Mouse (Mus musculus) embryonic facial prominence, embryonic 15.5 days (tissue): ENCODE results near the gene Ing2. TPM values are rescaled to one million over a fixed set of nuclear protein-coding genes. Genes with fewer than 3 reads are reported as not detected.

ENCODE experiments used
- ATAC-seq: fragments of 200-750 bp; cut with Nextera tagmentation; 2 replicates; pipeline ENCODE4 v1.8.0; 2017; ENCODE audit warnings: low read depth, moderate TSS enrichment; ENCODE audit not compliant: insufficient number of reproducible peaks, low FRiP score, low TSS enrichment
- H3K27ac ChIP-seq: fragments of 300-500 bp; sonication (generic); replicated peaks from 2 replicates; pipeline ENCODE4 v1.5.1; 2015; ENCODE audit warnings: mild to moderate bottlenecking, inconsistent platforms
- H3K27me3 ChIP-seq: fragments of 300-500 bp; sonication (generic); 2 replicates; pipeline ENCODE4 v1.6.1; 2015; ENCODE audit warnings: inconsistent platforms
- H3K36me3 ChIP-seq: fragments of 300-500 bp; sonication (generic); 2 replicates; pipeline ENCODE4 v1.6.1; 2015; ENCODE audit warnings: mild to moderate bottlenecking, inconsistent platforms
- H3K4me1 ChIP-seq: fragments of 300-500 bp; sonication (generic); 2 replicates; pipeline ENCODE4 v1.6.1; 2015; ENCODE audit warnings: inconsistent platforms
- H3K4me2 ChIP-seq: fragments of 300-500 bp; sonication (generic); replicated peaks from 2 replicates; pipeline ENCODE4 v1.6.1; 2015; ENCODE audit warnings: mild to moderate bottlenecking, inconsistent platforms
- H3K4me3 ChIP-seq: fragments of 300-500 bp; sonication (generic); replicated peaks from 2 replicates; pipeline ENCODE4 v1.5.1; 2015; ENCODE audit warnings: mild to moderate bottlenecking, inconsistent platforms
- H3K9ac ChIP-seq: fragments of 300-500 bp; sonication (generic); 2 replicates; pipeline ENCODE4 v1.6.1; 2015; ENCODE audit warnings: inconsistent platforms
- H3K9me3 ChIP-seq: fragments of 300-500 bp; sonication (generic); replicated peaks from 2 replicates; pipeline ENCODE4 v1.6.1; 2016; ENCODE audit warnings: inconsistent platforms
- WGBS: fragments of 180-500 bp; shearing (Covaris S2); methylation state at CpG from one replicate; pipeline ENCODE4 v1.1.7; 2015; 5-methylcytosine and 5-hydroxymethylcytosine counted together
- polyA plus RNA-seq: library from polyadenylated mRNA; unstranded; fragments of >200 nt; fragmentation: Nextera tagmentation; extraction: Ambion mirVana; gene quantifications from 2 replicates; pipeline ENCODE4 v1.2.1, GENCODE M21; 2015

The Ing2 gene
- polyA plus RNA-seq, 1 experiment from 2014 or later: 10.5 TPM

GRCm38 (mm10) chr8:47674140-47674776 lies 1.1 kb downstream of the Ing2 start:
- H3K4me1 ChIP-seq: 0 out of 2 replicates have a peak, but pooled peaks cover 2% of the 10 kb centered on the region
- peak overlapping the region; percentile 69 for H3K4me2 ChIP-seq
- peak overlapping the region; percentile 92 for H3K4me3 ChIP-seq
- H3K9me3 ChIP-seq: no peaks in the 10 kb centered on the region
- peak overlapping the region; percentile 90 for H3K9ac ChIP-seq
- peak overlapping the region; percentile 98 for H3K27ac ChIP-seq
- ATAC-seq: no peak; the same call in 1 of the 2 replicates
- H3K27me3 ChIP-seq: no peaks in the 10 kb centered on the region
- H3K36me3 ChIP-seq: no peaks in the 10 kb centered on the region
- WGBS: under 1% methylated on average over 51 of the region's 59 CpGs

DNA sequence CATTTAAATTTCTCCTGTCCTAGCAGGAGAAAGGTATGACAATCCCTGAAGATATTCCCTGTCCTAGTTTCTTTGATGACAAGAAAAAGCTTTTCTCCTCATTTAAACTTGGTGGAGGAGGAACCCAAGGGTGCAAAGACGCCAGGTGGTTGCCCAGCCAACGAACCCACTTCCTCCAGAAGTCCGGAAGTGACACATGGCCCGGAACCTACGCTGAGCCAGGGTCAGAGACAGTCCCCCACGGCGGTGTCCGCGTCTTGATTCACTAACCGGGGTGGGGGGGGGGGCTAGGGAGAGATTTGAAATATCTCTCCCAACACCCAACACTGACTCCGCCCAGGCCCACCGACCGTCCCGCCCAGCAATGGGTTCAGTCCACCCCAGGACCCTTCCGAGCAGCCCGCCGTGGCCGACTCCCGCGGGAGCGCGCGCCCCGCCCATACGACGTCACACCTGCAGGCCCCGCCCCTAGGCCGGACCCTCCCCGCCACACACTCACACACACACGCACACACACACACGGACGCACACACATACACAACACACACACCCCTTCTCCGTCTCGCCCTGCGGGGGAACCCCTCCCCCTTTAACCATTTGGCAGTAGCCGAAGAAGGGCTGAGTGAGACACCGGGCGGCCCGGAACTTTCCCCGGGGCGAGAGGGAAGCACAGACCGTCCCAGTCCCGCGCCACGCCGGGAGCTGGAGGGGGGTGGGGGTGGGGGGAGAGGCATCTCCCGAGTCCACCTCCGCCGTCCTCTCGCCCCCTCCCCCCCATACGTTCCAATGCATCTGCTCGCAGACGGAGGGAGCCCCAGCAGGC lies 1.8 kb downstream of the Ing2 start:
- ATAC-seq: peak; percentile 53
- H3K9me3 ChIP-seq: no peaks in the 10 kb centered on the region
- 0 out of 2 replicates have a peak, but pooled peaks cover 2% of the 10 kb centered on the region for H3K4me1 ChIP-seq
- peak overlapping the region; percentile 90 for H3K9ac ChIP-seq
- H3K4me2 ChIP-seq: peak overlapping the region; percentile 69
- under 1% methylated on average over 53 of the region's 53 CpGs for WGBS
- peak overlapping the region; percentile 98 for H3K27ac ChIP-seq
- H3K4me3 ChIP-seq: peak overlapping the region; percentile 92
- no peaks in the 10 kb centered on the region for H3K27me3 ChIP-seq
- H3K36me3 ChIP-seq: peaks cover 5% of the 10 kb centered on the region; the same call in 1 of the 2 replicates

DNA sequence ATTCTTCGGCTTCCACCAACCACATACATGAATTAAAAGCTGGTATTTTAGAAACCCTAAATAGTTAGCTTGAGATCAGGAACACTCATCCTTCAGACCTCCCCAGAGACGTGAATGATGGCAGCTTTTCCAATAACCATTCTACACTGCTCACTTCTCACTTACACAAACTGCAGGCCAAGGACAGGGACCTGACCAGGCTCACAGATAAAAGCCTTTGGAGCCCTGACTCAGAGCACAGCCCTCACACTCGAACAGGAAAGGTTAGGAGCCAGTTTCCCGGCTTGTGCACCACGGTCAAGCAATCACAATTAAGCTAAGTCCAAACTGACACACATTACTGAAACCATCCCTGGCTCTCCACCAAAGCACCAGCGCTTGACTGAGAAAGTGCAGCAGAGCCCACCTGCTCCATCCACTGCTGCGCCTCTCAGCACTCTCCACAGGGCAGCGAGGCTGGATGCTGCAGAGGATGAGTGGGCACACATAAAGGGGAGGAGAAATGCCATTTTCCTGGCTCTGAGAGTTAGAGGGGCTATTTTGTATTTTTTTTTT lies 11.0 kb downstream of the Ing2 start:
- no peak overlapping the region for H3K9ac ChIP-seq
- 84% methylated on average over 8 of the region's 8 CpGs for WGBS
- H3K4me1 ChIP-seq: no peaks in the 10 kb centered on the region
- H3K27me3 ChIP-seq: no peaks in the 10 kb centered on the region
- no peak for ATAC-seq
- H3K36me3 ChIP-seq: peaks cover 25% of the 10 kb centered on the region; the same call in 1 of the 2 replicates
- H3K4me3 ChIP-seq: no peak overlapping the region
- H3K9me3 ChIP-seq: no peaks in the 10 kb centered on the region; the same call in 1 of the 2 replicates
- H3K4me2 ChIP-seq: no peak overlapping the region
- no peak overlapping the region for H3K27ac ChIP-seq

GRCm38 (mm10) chr8:47663201-47663600 lies 12.2 kb downstream of the Ing2 start:
- Histone ChIP-seq H3K27me3 (no peaks in the 10 kb centered on the region), H3K9me3 (no peaks in the 10 kb centered on the region; the same call in 1 of the 2 replicates), H3K4me2 (no peak overlapping the region), H3K4me1 (no peaks in the 10 kb centered on the region), H3K4me3 (no peak overlapping the region), H3K27ac (no peak overlapping the region), H3K9ac (no peak overlapping the region), H3K36me3 (peaks cover 19% of the 10 kb centered on the region; the same call in 1 of the 2 replicates)
- 78% methylated on average over 5 of the region's 5 CpGs for WGBS
- ATAC-seq: no peak

DNA sequence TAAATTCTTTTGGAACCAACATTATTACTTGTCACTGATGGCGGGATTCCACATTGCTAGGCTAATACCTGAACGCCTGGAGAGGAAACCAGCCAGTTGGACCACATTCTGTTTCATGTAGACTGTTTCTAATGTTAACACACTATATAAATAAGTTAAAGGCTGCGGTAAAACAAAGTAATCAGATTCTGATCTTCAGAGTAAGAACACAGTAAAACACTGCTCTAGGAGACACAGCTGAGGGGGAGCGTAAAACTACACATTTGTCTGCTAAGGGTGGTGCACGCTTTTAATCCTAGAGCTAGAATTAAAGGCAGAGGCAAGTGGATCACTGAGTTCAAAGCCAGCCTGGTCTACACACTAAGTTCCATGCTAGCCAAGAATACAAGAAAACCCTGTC lies 12.6 kb downstream of the Ing2 start:
- Histone ChIP-seq H3K4me3 (no peak overlapping the region), H3K27me3 (no peaks in the 10 kb centered on the region), H3K36me3 (peaks cover 14% of the 10 kb centered on the region; the same call in 1 of the 2 replicates), H3K4me2 (no peak overlapping the region), H3K4me1 (no peaks in the 10 kb centered on the region), H3K9me3 (no peaks in the 10 kb centered on the region; the same call in 1 of the 2 replicates), H3K9ac (no peak overlapping the region), H3K27ac (no peak overlapping the region)
- WGBS: 73% methylated on average over 5 of the region's 5 CpGs
- no peak for ATAC-seq

DNA sequence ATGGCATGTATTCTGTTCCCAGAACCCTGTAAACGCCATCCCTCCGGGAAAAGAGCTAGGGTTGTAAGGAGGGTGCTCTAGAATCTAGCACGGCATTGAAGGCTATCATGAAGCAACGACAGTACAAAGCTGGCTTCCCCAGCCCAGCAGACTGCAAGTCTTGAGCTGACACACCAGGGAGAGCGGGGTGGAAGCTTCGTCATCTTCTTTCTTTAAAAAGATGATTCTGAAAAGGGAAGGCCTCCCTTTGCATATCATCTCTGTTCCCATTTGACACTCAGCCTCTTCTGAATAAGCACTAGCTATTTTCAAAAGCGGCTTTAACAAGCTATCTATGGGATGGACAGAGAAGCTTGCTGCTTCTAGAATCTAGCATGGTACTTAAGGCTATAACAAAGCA lies 15.0 kb downstream of the Ing2 start:
- no peak overlapping the region for H3K4me2 ChIP-seq
- no peak overlapping the region for H3K27ac ChIP-seq
- no peaks in the 10 kb centered on the region; the same call in 1 of the 2 replicates for H3K36me3 ChIP-seq
- no peaks in the 10 kb centered on the region for H3K4me1 ChIP-seq
- H3K9me3 ChIP-seq: no peaks in the 10 kb centered on the region
- 89% methylated on average over 7 of the region's 7 CpGs for WGBS
- no peak overlapping the region for H3K9ac ChIP-seq
- H3K4me3 ChIP-seq: no peak overlapping the region
- no peaks in the 10 kb centered on the region for H3K27me3 ChIP-seq
- no peak for ATAC-seq

DNA sequence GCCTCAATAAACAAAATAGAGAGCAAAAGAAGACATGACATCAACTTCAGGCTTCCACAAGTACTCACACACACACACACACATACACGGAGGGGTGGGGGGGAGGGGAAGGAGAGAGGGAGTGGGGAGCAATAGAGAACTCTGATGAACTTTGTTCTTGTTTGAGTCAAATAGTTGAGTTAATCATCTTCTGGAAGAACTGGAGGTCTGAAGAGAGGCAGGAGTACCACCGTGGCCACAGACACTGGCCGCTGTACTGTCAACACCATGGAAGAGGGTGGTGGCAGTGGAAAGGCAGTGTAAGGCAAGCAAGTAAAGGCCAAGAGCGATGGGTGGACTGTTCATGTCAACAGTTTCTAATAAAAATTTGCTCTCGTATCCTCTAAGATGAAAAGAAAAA lies 15.9 kb downstream of the Ing2 start:
- Histone ChIP-seq H3K27me3 (no peaks in the 10 kb centered on the region), H3K4me1 (no peaks in the 10 kb centered on the region), H3K27ac (no peak overlapping the region), H3K9me3 (no peaks in the 10 kb centered on the region), H3K9ac (no peak overlapping the region), H3K4me3 (no peak overlapping the region), H3K4me2 (no peak overlapping the region), H3K36me3 (no peaks in the 10 kb centered on the region; the same call in 1 of the 2 replicates)
- 90% methylated on average over 5 of the region's 5 CpGs for WGBS
- ATAC-seq: no peak

DNA sequence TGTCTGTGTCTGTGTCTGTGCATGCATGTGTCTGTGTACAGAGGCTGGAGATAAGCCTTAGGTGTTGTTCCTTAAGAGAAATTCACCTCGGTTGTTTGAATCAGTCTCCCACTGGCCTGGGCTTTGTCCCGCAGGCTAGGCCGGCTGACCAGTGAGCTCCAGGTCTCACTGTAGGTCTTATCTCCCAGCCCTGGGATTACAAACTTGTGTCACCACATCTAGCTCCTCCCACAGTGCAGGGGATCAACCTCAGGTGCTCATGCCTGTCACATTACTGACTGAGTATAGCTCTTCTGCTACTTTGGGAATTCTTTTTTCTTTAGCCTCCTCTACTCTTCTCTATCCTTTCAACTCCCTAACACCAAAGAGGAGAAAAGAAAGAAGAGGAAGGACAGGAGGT lies 20.9 kb downstream of the Ing2 start:
- H3K27me3 ChIP-seq: no peaks in the 10 kb centered on the region
- H3K4me3 ChIP-seq: no peak overlapping the region
- H3K4me2 ChIP-seq: no peak overlapping the region
- H3K9ac ChIP-seq: no peak overlapping the region
- no peak overlapping the region for H3K27ac ChIP-seq
- WGBS: 56% methylated on average over 3 of the region's 3 CpGs
- no peaks in the 10 kb centered on the region for H3K36me3 ChIP-seq
- no peaks in the 10 kb centered on the region for H3K4me1 ChIP-seq
- ATAC-seq: no peak
- H3K9me3 ChIP-seq: no peaks in the 10 kb centered on the region

- no peaks in the 10 kb centered on the region for H3K4me1 ChIP-seq
- ATAC-seq: no peak
- H3K27ac ChIP-seq: no peak overlapping the region
- 85% methylated on average over 3 of the region's 3 CpGs for WGBS
- H3K9ac ChIP-seq: no peak overlapping the region
- H3K27me3 ChIP-seq: no peaks in the 10 kb centered on the region
- no peak overlapping the region for H3K4me2 ChIP-seq
- no peaks in the 10 kb centered on the region for H3K9me3 ChIP-seq
- no peaks in the 10 kb centered on the region for H3K36me3 ChIP-seq
- H3K4me3 ChIP-seq: no peak overlapping the region
Observed at GRCm38 (mm10) chr8:47652737-47653076, 22.6 kb downstream of the Ing2 start.

- no peaks in the 10 kb centered on the region for H3K36me3 ChIP-seq
- no peaks in the 10 kb centered on the region for H3K27me3 ChIP-seq
- no peak overlapping the region for H3K27ac ChIP-seq
- WGBS: 84% methylated on average over 13 of the region's 13 CpGs
- no peaks in the 10 kb centered on the region for H3K4me1 ChIP-seq
- no peak for ATAC-seq
- no peak overlapping the region for H3K4me2 ChIP-seq
- no peak overlapping the region for H3K4me3 ChIP-seq
- H3K9ac ChIP-seq: no peak overlapping the region
- no peaks in the 10 kb centered on the region for H3K9me3 ChIP-seq
Observed at GRCm38 (mm10) chr8:47651913-47652736, 23.2 kb downstream of the Ing2 start.

- Histone ChIP-seq H3K9me3 (no peaks in the 10 kb centered on the region), H3K4me1 (no peaks in the 10 kb centered on the region), H3K27me3 (no peaks in the 10 kb centered on the region), H3K4me3 (no peak overlapping the region), H3K27ac (no peak overlapping the region), H3K9ac (no peak overlapping the region), H3K4me2 (no peak overlapping the region), H3K36me3 (no peaks in the 10 kb centered on the region)
- no peak for ATAC-seq
- WGBS: 60% methylated on average over 4 of the region's 4 CpGs
Observed at GRCm38 (mm10) chr8:47650853-47651252, 24.5 kb downstream of the Ing2 start.
